Mouse (Mus musculus): ENCODE results near the gene Dclk3.

DNA sequence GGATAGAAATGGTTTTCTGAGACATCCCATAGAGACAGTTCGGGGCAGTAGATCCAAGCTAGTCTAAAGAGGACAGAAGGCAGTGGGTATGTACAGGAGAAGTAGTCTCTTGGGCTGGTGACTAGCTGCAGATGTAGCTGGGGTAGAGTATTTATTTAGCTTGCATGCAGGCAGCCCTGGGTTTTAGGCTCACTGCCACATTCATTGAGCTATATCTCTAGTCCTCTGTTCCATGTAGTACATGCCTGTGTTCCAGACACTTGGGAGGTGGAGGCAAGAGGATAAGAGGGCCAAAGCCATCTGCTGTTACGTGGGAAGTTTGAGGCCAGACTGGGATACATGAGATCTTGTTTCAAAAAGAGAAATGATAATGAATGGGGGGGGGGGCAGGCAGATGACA lies 3.5 kb upstream of the Dclk3 start:
- TF ChIP-seq POLR2A (IDR thresholded peaks at IDR 0.05; ENCODE audit: control insufficient read depth, low read depth, low read length) (no peak), CTCF (IDR thresholded peaks at IDR 0.05; ENCODE audit: control insufficient read depth, insufficient read depth, insufficient replicate concordance, low read depth, low read length) (no peak)
